Mouse (Mus musculus): ENCODE measurements around the gene Esr2. TPM values are rescaled to one million over a fixed set of nuclear protein-coding genes. Genes with fewer than 3 reads are reported as not detected.
A peak's percentile ranks its signal among the peaks of the same experiment; 100 is the strongest.

Esr2 gene
- polyA plus RNA-seq, 1 experiment from 2014 or later: 0.46 TPM

- DNase-seq: peak; percentile 93
- Histone ChIP-seq H3K36me3 (ENCODE audit: insufficient read depth) (no peaks in the 10 kb centered on the region), H3K4me3 (ENCODE audit: low read depth, low read length) (peak overlapping the region; percentile 32), H3K27ac (ENCODE audit: low read depth) (no peak overlapping the region), H3K9me3 (ENCODE audit: low read depth, low read length) (no peaks in the 10 kb centered on the region), H3K4me2 (peak overlapping the region; percentile 79), H3K4me1 (ENCODE audit: insufficient read depth) (no peaks in the 10 kb centered on the region), H3K9ac (no peak overlapping the region), H3K27me3 (ENCODE audit: insufficient read depth, low read length) (no peaks in the 10 kb centered on the region)
- peak; percentile 66; the same call in 1 of the 2 replicates for ATAC-seq (ENCODE audit: insufficient read depth)
- 8% methylated on average over 6 of the region's 6 CpGs for whole genome bisulfite sequencing
- peak; percentile 90 for TF ChIP-seq CTCF (IDR thresholded peaks at IDR 0.05; ENCODE audit: low read depth)
These were observed 19.6 kb upstream of the Esr2 start for GRCm38 (mm10) chr12:76196709-76197054.

GRCm38 (mm10) chr12:76195912-76196708 is 19.1 kb upstream of the Esr2 start:
- peak overlapping the region; percentile 16; the same call in 1 of the 2 replicates for H3K9ac ChIP-seq
- H3K4me3 ChIP-seq (ENCODE audit: low read depth, low read length): peak overlapping the region; percentile 32
- H3K4me1 ChIP-seq (ENCODE audit: insufficient read depth): no peaks in the 10 kb centered on the region
- H3K9me3 ChIP-seq (ENCODE audit: low read depth, low read length): no peaks in the 10 kb centered on the region
- H3K27ac ChIP-seq (ENCODE audit: low read depth): peak overlapping the region; percentile 61
- 1% methylated on average over 22 of the region's 22 CpGs for whole genome bisulfite sequencing
- ATAC-seq (ENCODE audit: insufficient read depth) (peak; percentile 82), DNase-seq (peak; percentile 91)
- TF ChIP-seq CTCF (IDR thresholded peaks at IDR 0.05; ENCODE audit: low read depth): no peak
- peak overlapping the region; percentile 79 for H3K4me2 ChIP-seq
- no peaks in the 10 kb centered on the region for H3K27me3 ChIP-seq (ENCODE audit: insufficient read depth, low read length)
- no peaks in the 10 kb centered on the region for H3K36me3 ChIP-seq (ENCODE audit: insufficient read depth)

GRCm38 (mm10) chr12:76194526-76194925 is 17.5 kb upstream of the Esr2 start:
- H3K36me3 ChIP-seq (ENCODE audit: insufficient read depth): no peaks in the 10 kb centered on the region
- no peak overlapping the region for H3K27ac ChIP-seq (ENCODE audit: low read depth)
- H3K4me2 ChIP-seq: no peak overlapping the region
- no peaks in the 10 kb centered on the region for H3K27me3 ChIP-seq (ENCODE audit: insufficient read depth, low read length)
- DNase-seq: no peak
- H3K9me3 ChIP-seq (ENCODE audit: low read depth, low read length): no peaks in the 10 kb centered on the region
- no peaks in the 10 kb centered on the region for H3K4me1 ChIP-seq (ENCODE audit: insufficient read depth)
- no peak overlapping the region for H3K4me3 ChIP-seq (ENCODE audit: low read depth, low read length)
- ATAC-seq (ENCODE audit: insufficient read depth): no peak
- WGBS: 36% methylated on average over 3 of the region's 3 CpGs
- TF ChIP-seq CTCF (IDR thresholded peaks at IDR 0.05; ENCODE audit: low read depth): no peak
- no peak overlapping the region for H3K9ac ChIP-seq

GRCm38 (mm10) chr12:76190940-76191339 is 13.9 kb upstream of the Esr2 start:
- Histone ChIP-seq H3K4me2 (no peak overlapping the region), H3K9me3 (ENCODE audit: low read depth, low read length) (no peaks in the 10 kb centered on the region), H3K4me3 (ENCODE audit: low read depth, low read length) (no peak overlapping the region), H3K36me3 (ENCODE audit: insufficient read depth) (no peaks in the 10 kb centered on the region), H3K27ac (ENCODE audit: low read depth) (no peak overlapping the region), H3K4me1 (ENCODE audit: insufficient read depth) (no peaks in the 10 kb centered on the region), H3K9ac (no peak overlapping the region), H3K27me3 (ENCODE audit: insufficient read depth, low read length) (no peaks in the 10 kb centered on the region)
- WGBS: 41% methylated on average over 11 of the region's 11 CpGs
- peak; percentile 87 for DNase-seq
- peak; percentile 59 for ATAC-seq (ENCODE audit: insufficient read depth)
- peak; percentile 85 for TF ChIP-seq CTCF (IDR thresholded peaks at IDR 0.05; ENCODE audit: low read depth)

GRCm38 (mm10) chr12:76187849-76188248 is 10.8 kb upstream of the Esr2 start:
- TF ChIP-seq CTCF (IDR thresholded peaks at IDR 0.05; ENCODE audit: low read depth): peak; percentile 76
- Histone ChIP-seq H3K9me3 (ENCODE audit: low read depth, low read length) (no peaks in the 10 kb centered on the region), H3K36me3 (ENCODE audit: insufficient read depth) (no peaks in the 10 kb centered on the region), H3K4me3 (ENCODE audit: low read depth, low read length) (no peak overlapping the region), H3K4me1 (ENCODE audit: insufficient read depth) (no peaks in the 10 kb centered on the region), H3K27me3 (ENCODE audit: insufficient read depth, low read length) (no peaks in the 10 kb centered on the region), H3K27ac (ENCODE audit: low read depth) (no peak overlapping the region), H3K4me2 (no peak overlapping the region), H3K9ac (no peak overlapping the region)
- DNase-seq: peak; percentile 72
- ATAC-seq (ENCODE audit: insufficient read depth): peak; percentile 52; the same call in 1 of the 2 replicates
- WGBS: 23% methylated on average over 8 of the region's 8 CpGs

GRCm38 (mm10) chr12:76186473-76186872 is 9.4 kb upstream of the Esr2 start:
- DNase-seq (no peak), ATAC-seq (ENCODE audit: insufficient read depth) (no peak)
- no peak overlapping the region for H3K4me3 ChIP-seq (ENCODE audit: low read depth, low read length)
- H3K4me1 ChIP-seq (ENCODE audit: insufficient read depth): no peaks in the 10 kb centered on the region
- H3K36me3 ChIP-seq (ENCODE audit: insufficient read depth): no peaks in the 10 kb centered on the region
- no peak overlapping the region for H3K9ac ChIP-seq
- no peak for TF ChIP-seq CTCF (IDR thresholded peaks at IDR 0.05; ENCODE audit: low read depth)
- H3K4me2 ChIP-seq: no peak overlapping the region
- no peaks in the 10 kb centered on the region for H3K27me3 ChIP-seq (ENCODE audit: insufficient read depth, low read length)
- no peak overlapping the region for H3K27ac ChIP-seq (ENCODE audit: low read depth)
- H3K9me3 ChIP-seq (ENCODE audit: low read depth, low read length): no peaks in the 10 kb centered on the region
- WGBS: 96% methylated on average over 1 of the region's 1 CpGs

GRCm38 (mm10) chr12:76185167-76185816 is 8.2 kb upstream of the Esr2 start:
- TF ChIP-seq CTCF (IDR thresholded peaks at IDR 0.05; ENCODE audit: low read depth): no peak
- no peaks in the 10 kb centered on the region for H3K9me3 ChIP-seq (ENCODE audit: low read depth, low read length)
- H3K4me2 ChIP-seq: no peak overlapping the region
- DNase-seq (no peak), ATAC-seq (ENCODE audit: insufficient read depth) (no peak)
- no peaks in the 10 kb centered on the region for H3K36me3 ChIP-seq (ENCODE audit: insufficient read depth)
- H3K27ac ChIP-seq (ENCODE audit: low read depth): no peak overlapping the region
- H3K27me3 ChIP-seq (ENCODE audit: insufficient read depth, low read length): no peaks in the 10 kb centered on the region
- no peak overlapping the region for H3K9ac ChIP-seq
- H3K4me1 ChIP-seq (ENCODE audit: insufficient read depth): no peaks in the 10 kb centered on the region
- no peak overlapping the region for H3K4me3 ChIP-seq (ENCODE audit: low read depth, low read length)
- 51% methylated on average over 10 of the region's 10 CpGs for WGBS

Measured in lung, embryonic 14.5 days (tissue).